Mouse (Mus musculus) olfactory bulb, adult 2 months (tissue): ENCODE data around the gene Klk7.

Source experiments
- CTCF ChIP-seq: fragments of 200-500 bp; IDR thresholded peaks from 2 replicates; pipeline ENCODE4 v1.5.1; 2012; ENCODE audit warnings: low read depth, mild to moderate bottlenecking, low read length, moderate library complexity; ENCODE audit not compliant: insufficient read depth
- POLR2A ChIP-seq: fragments of 200-500 bp; IDR thresholded peaks from 2 replicates; pipeline ENCODE4 v1.6.1; 2012; ENCODE audit warnings: mild to moderate bottlenecking, low read depth, low read length, moderate library complexity; ENCODE audit not compliant: insufficient read depth

DNA sequence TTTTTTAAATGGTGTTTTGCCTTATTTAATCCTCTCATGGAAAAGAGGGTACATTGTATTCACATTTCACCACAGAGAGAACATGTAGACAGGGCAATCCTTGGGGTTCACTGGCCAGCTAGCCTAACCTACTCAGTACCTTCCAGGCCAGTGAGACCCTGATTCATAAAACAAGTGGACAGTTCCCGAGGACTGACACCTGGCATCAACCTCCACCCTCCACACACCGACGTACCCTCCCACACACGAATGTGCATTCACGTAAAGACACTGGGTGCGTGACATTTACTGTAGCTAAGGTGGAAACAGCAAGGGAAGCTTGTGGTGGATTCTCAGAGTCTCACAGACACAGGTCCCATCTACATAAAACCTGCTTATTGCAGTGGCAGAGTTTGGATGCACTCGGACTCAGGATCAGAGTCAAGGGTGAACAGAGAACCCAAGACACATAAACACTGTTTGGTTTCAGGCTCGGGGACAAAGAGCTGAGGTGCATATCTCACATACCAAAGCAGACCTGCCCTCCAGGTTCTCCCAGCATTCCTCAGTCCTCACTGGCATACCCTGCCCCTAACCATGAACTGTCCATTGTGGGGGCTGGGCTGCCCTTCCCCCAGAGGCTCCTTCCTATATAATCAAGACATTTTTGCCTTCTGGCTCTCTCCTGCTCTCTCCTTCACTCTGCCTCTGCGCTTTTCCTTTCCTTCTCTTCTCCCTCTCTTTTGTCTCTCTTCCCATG lies 43.7 kb downstream of the Klk7 start:
- no peak for TF ChIP-seq POLR2A
- no peak for TF ChIP-seq CTCF
